Mouse (Mus musculus): Measurements from ENCODE around the gene Cd48. TPM values are rescaled to one million over a fixed set of nuclear protein-coding genes. Genes with fewer than 3 reads are reported as not detected.
"Not testable (repeated sequence)": the region's sequence is repeated elsewhere in the genome, so short reads cannot be mapped to it uniquely, and the experiment has no call there.

The Cd48 gene
- polyA plus RNA-seq, 1 experiment from 2014 or later, result 11.6 TPM

DNA sequence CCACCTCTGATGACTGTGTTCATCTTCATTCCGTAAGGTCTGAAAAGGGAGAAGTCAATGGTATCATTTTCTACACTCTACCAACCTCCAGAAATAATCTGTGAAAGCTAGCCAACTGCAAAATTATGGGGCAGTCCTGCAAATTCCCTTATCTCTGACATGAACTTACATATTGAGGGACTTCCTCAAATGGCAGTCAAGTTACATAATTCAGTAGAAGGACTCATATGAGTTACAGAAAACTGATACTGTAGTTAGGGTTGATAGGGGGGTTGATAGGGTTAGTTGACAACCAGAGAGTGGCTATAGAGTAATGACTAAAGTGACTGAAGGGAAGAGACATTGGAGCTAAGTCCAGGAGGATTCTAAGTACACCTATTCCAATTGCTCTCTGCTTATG is 21.4 kb upstream of the Cd48 start:
- Histone ChIP-seq H3K4me1 (replicated peaks) (no peaks in the 10 kb centered on the region), H3K4me2 (no peak overlapping the region), H3K36me3 (replicated peaks) (no peaks in the 10 kb centered on the region), H3K27me3 (no peaks in the 10 kb centered on the region), H3K27ac (replicated peaks) (no peak overlapping the region), H3K9ac (no peak overlapping the region), H3K4me3 (replicated peaks) (no peak overlapping the region), H3K9me3 (replicated peaks) (no peaks in the 10 kb centered on the region)
- ATAC-seq (ENCODE audit: insufficient read depth), result no peak
- 27% methylated on average over 1 of the region's 1 CpGs for WGBS (ENCODE audit: insufficient replicate concordance)

DNA sequence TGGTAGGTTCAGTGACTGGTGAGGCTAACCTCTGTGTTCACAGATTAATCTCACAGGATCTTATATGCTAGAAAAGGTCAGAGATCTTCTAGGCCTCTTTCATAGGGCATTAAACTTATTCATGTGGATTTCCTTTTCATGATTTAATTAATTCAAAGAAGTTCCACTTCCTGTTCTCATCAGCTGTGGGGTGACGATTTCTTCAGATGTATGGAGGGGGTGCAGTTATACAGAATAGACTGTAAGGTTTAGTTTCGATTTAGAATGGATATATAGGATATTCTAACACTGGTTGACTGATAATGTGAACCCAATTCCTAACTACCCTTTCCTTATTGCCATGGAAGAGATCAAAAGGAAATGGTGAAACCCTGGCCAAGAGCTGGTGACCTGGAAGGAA is 20.3 kb upstream of the Cd48 start:
- 55% methylated on average over 2 of the region's 2 CpGs for WGBS (ENCODE audit: insufficient replicate concordance)
- Histone ChIP-seq H3K27me3 (no peaks in the 10 kb centered on the region), H3K4me2 (no peak overlapping the region), H3K9me3 (replicated peaks) (no peaks in the 10 kb centered on the region), H3K27ac (replicated peaks) (no peak overlapping the region), H3K4me1 (replicated peaks) (no peaks in the 10 kb centered on the region), H3K36me3 (replicated peaks) (no peaks in the 10 kb centered on the region), H3K4me3 (replicated peaks) (no peak overlapping the region), H3K9ac (no peak overlapping the region)
- no peak for ATAC-seq (ENCODE audit: insufficient read depth)

DNA sequence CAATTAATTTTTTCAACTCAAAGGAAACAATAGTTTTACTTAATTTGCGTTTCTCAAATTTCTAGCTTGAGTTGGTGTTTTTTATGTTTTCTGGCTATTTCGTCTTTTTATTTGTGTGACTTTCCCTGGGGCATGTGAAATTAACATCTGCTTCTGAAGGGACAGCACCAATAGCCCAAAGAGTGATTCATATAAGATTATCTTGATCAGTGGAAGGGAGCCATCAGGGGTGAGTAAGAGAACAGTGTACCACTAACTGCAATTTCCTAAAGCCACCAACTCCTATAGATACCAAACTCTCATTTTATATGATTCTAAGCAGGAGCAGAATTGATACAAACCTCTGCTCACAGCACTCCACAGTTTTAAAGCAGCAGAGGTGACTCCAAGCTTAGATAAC is 18.1 kb upstream of the Cd48 start:
- H3K4me3 ChIP-seq (replicated peaks), result no peak overlapping the region
- H3K4me2 ChIP-seq, result no peak overlapping the region
- H3K27ac ChIP-seq (replicated peaks), result no peak overlapping the region
- H3K4me1 ChIP-seq (replicated peaks), result no peaks in the 10 kb centered on the region
- H3K9me3 ChIP-seq (replicated peaks), result no peaks in the 10 kb centered on the region
- no peaks in the 10 kb centered on the region for H3K36me3 ChIP-seq (replicated peaks)
- no peak overlapping the region for H3K9ac ChIP-seq
- no peaks in the 10 kb centered on the region for H3K27me3 ChIP-seq
- ATAC-seq (ENCODE audit: insufficient read depth), result no peak
- 69% methylated on average over 2 of the region's 2 CpGs for WGBS (ENCODE audit: insufficient replicate concordance)

DNA sequence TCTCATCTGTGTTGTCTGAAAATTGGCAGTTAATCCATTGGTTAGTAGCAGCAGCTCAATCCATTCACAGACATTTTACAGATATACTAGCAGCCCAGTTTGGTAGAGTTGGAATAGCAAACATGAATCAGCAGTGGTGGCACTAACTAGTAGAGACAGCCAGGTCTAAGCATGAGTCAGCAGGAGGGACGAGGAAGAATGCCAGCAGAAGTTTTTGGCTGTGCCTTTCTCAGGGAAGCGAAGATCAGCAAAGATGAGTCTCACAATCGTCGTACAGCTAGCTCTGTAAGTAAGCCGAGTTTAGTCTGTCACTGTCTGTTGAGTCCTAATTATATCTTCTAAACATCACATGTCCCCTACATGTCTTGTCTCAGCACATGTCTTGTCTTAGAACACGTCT is 15.5 kb upstream of the Cd48 start:
- no peak overlapping the region for H3K9ac ChIP-seq
- no peak overlapping the region for H3K4me3 ChIP-seq (replicated peaks)
- no peaks in the 10 kb centered on the region for H3K36me3 ChIP-seq (replicated peaks)
- no peaks in the 10 kb centered on the region for H3K27me3 ChIP-seq
- H3K27ac ChIP-seq (replicated peaks), result no peak overlapping the region
- no peaks in the 10 kb centered on the region for H3K9me3 ChIP-seq (replicated peaks)
- no peaks in the 10 kb centered on the region for H3K4me1 ChIP-seq (replicated peaks)
- 70% methylated on average over 6 of the region's 6 CpGs for WGBS (ENCODE audit: insufficient replicate concordance)
- ATAC-seq (ENCODE audit: insufficient read depth), result no peak
- H3K4me2 ChIP-seq, result no peak overlapping the region

DNA sequence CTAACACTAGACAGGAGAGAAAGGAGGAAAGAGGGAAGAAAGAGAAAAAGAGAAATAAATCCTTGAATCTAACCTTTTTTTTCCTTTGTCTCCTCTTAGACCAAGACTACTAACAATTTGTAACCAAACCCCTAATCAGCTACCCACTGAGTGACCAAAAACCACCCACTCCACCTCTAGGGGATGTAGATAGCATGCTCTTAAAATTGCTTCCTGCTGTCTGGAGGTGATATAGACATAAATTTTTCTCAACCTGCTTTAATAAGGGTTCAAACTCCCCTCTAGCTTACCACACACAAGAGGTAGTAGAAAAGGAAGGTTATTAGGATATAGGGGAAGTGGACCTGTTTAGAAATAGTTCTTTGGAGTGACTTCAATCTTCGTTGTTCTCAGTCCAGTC is 14.6 kb upstream of the Cd48 start:
- Histone ChIP-seq H3K27me3 (no peaks in the 10 kb centered on the region), H3K4me1 (replicated peaks) (no peaks in the 10 kb centered on the region)
- 62% methylated on average over 1 of the region's 1 CpGs for WGBS (ENCODE audit: insufficient replicate concordance)

DNA sequence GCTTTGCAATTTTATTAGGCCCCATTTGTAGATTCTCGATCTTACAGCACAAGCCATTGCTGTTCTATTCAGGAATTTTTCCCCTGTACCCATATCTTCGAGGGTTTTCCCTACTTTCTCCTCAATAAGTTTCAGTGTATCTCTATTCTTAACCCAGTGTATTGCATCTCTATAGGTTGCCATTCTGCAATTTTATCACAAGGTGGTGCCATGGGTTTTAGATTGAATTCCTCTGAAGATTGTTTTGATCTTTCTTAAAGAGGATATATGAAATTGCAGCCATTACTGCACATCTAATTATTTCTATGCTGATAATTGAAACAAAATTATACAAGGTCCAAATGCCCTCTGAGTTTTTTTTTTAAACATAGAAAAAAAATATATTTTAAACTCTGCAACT is 9.4 kb upstream of the Cd48 start:
- not testable (repeated sequence) for H3K4me3 ChIP-seq (replicated peaks); H3K9ac ChIP-seq; H3K4me1 ChIP-seq (replicated peaks); H3K9me3 ChIP-seq (replicated peaks); H3K36me3 ChIP-seq (replicated peaks); H3K27ac ChIP-seq (replicated peaks); ATAC-seq (ENCODE audit: insufficient read depth); H3K27me3 ChIP-seq; H3K4me2 ChIP-seq
- WGBS (ENCODE audit: insufficient replicate concordance), result 28% methylated on average over 2 of the region's 2 CpGs

More for the DNA sequence above, 14.6 kb upstream of the Cd48 start:
- Histone ChIP-seq H3K9me3 (replicated peaks) (no peaks in the 10 kb centered on the region), H3K9ac (no peak overlapping the region), H3K4me2 (no peak overlapping the region), H3K36me3 (replicated peaks) (no peaks in the 10 kb centered on the region), H3K4me3 (replicated peaks) (no peak overlapping the region), H3K27ac (replicated peaks) (no peak overlapping the region)
- no peak for ATAC-seq (ENCODE audit: insufficient read depth)

DNA sequence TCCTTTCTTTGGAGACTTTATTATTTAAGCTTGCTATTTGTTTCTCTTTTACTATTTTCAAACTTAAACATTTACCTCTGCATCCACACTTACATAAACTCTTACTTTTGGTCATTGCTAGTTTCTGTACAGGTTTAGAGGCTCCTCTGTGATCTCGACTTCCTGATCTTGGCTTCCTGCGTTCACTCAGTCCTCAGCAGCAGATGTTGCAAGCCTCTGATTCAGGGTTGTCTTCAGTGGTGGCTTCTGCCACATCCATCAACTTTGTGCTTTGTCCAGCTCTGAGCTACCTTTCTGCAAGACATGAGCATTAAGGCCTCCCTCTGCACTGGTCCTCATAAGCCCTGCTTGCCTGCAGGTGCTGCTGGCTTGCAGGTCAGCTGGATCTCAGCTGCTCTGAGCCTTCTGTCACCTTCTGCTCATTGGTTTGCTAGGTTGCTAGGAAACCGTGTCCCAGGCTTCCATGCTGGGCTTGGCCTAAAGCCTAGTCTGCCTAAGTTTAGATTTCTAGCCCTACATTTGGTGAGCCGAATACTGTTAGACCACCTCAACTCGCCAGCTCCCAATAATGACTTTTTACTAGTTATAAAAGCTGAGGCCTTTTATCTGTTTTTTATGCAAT is 8.8 kb upstream of the Cd48 start:
- H3K27ac ChIP-seq (replicated peaks), result no peak overlapping the region
- WGBS (ENCODE audit: insufficient replicate concordance), result 43% methylated on average over 5 of the region's 5 CpGs
- no peak overlapping the region for H3K4me2 ChIP-seq
- H3K4me1 ChIP-seq (replicated peaks), result peaks cover 4% of the 10 kb centered on the region; the same call in 1 of the 2 replicates
- H3K9ac ChIP-seq, result no peak overlapping the region
- H3K27me3 ChIP-seq, result no peaks in the 10 kb centered on the region
- no peak for ATAC-seq (ENCODE audit: insufficient read depth)
- H3K9me3 ChIP-seq (replicated peaks), result no peaks in the 10 kb centered on the region
- no peaks in the 10 kb centered on the region for H3K36me3 ChIP-seq (replicated peaks)
- no peak overlapping the region for H3K4me3 ChIP-seq (replicated peaks)

DNA sequence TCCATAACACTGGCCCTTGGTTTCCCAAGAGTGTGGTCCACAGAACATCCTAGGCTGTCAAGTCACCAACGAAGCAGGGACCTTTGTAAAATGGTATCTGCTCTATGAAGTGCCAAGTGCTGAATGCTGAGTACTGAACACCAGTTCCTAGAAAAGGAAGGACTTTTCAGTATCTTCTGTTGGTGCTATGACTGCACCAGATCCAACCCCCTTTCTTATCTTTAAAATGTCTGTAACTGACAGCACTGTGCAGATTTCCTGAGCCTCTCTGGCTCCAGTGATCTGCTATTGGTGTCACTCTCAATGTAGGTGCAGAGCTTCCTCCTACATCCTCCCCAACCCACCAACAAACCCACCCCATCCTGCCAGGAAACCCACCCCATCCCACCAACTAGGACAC is 7.3 kb upstream of the Cd48 start:
- 17% methylated on average over 1 of the region's 1 CpGs for WGBS (ENCODE audit: insufficient replicate concordance)
- no peak overlapping the region for H3K27ac ChIP-seq (replicated peaks)
- ATAC-seq (ENCODE audit: insufficient read depth), result peak; percentile 63

DNA sequence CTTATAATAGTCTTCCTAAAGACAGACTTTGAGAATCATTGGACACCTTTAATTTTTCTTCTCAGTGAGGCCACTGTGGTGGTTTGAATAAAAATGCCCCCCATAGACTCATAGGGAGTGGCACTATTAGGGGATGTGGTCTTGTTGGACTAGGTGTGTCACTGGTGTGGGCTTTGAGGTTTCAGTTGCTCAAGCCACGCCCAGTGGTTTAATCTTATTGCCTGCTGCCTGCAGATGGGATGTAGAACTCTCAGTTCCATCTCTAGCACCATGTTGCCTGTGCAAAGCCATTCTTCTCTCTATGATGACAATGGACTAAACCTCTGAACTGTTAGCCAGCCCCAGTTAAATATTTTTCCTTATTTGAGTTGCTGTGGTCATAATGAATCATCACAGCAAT is 4.1 kb upstream of the Cd48 start:
- Histone ChIP-seq H3K27ac (replicated peaks) (no peak overlapping the region), H3K4me2 (no peak overlapping the region), H3K4me1 (replicated peaks) (peaks cover 10% of the 10 kb centered on the region), H3K36me3 (replicated peaks) (no peaks in the 10 kb centered on the region), H3K9ac (no peak overlapping the region), H3K4me3 (replicated peaks) (no peak overlapping the region), H3K27me3 (no peaks in the 10 kb centered on the region), H3K9me3 (replicated peaks) (no peaks in the 10 kb centered on the region)
- no peak for ATAC-seq (ENCODE audit: insufficient read depth)
- 9% methylated on average over 1 of the region's 1 CpGs for WGBS (ENCODE audit: insufficient replicate concordance)

More for the DNA sequence above, 7.3 kb upstream of the Cd48 start:
- H3K36me3 ChIP-seq (replicated peaks), result no peaks in the 10 kb centered on the region
- no peaks in the 10 kb centered on the region for H3K27me3 ChIP-seq
- H3K9ac ChIP-seq, result no peak overlapping the region
- H3K4me1 ChIP-seq (replicated peaks), result peaks cover 4% of the 10 kb centered on the region; the same call in 1 of the 2 replicates
- H3K9me3 ChIP-seq (replicated peaks), result no peaks in the 10 kb centered on the region
- no peak overlapping the region for H3K4me3 ChIP-seq (replicated peaks)
- no peak overlapping the region for H3K4me2 ChIP-seq

DNA sequence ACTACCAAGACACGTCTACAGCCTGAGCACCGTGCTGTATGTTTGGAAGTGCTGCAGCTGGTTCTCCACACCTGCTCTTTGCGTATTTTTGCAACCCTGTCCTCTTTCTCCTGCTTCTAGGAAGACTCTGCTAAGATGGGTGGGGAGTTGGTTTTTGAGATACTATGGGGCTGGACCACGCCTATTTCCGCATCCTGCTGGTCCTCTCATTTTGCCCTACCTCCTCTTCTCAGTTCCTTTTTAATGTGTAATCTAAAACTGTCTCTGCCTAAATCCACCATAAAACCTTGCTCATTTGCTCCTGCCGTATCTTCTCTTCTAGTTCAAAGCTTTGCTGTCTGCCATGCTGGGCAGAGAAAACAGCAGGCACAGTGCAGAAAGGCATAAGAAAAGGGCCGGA is 800 bp upstream of the Cd48 start:
- Histone ChIP-seq H3K36me3 (replicated peaks) (no peaks in the 10 kb centered on the region), H3K27me3 (no peaks in the 10 kb centered on the region), H3K9me3 (replicated peaks) (no peaks in the 10 kb centered on the region), H3K4me3 (replicated peaks) (no peak overlapping the region), H3K9ac (no peak overlapping the region), H3K4me2 (peak overlapping the region; percentile 23; the same call in 1 of the 2 replicates), H3K27ac (replicated peaks) (peak overlapping the region; percentile 62; the same call in 1 of the 2 replicates), H3K4me1 (replicated peaks) (peaks cover 6% of the 10 kb centered on the region; the same call in 1 of the 2 replicates)
- 20% methylated on average over 7 of the region's 7 CpGs for WGBS (ENCODE audit: insufficient replicate concordance)
- no peak for ATAC-seq (ENCODE audit: insufficient read depth)

DNA sequence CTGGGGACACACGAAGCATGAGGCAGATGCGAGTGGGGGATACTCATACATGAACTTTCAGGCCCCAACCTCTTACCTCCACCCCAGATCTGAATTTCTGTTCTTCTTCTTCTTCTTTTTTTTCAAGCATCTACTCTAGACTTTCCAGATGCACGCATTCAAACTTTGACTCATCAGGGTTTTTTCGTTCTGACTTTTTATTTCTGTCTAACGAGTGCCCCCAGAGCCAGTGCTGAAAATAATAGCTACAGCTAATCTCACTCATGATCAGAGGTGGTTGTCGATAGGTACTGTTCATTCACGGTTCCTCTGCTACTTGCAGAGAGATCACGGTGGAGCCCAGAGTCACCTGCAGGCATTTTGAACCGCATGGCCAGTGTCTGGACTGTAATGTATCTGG is 3.1 kb downstream of the Cd48 start:
- H3K27me3 ChIP-seq, result no peaks in the 10 kb centered on the region
- no peaks in the 10 kb centered on the region for H3K9me3 ChIP-seq (replicated peaks)
- H3K9ac ChIP-seq, result no peak overlapping the region
- H3K36me3 ChIP-seq (replicated peaks), result no peaks in the 10 kb centered on the region
- H3K4me2 ChIP-seq, result no peak overlapping the region
- H3K4me3 ChIP-seq (replicated peaks), result no peak overlapping the region
- no peak overlapping the region for H3K27ac ChIP-seq (replicated peaks)
- peaks cover 6% of the 10 kb centered on the region; the same call in 1 of the 2 replicates for H3K4me1 ChIP-seq (replicated peaks)
- WGBS (ENCODE audit: insufficient replicate concordance), result 63% methylated on average over 9 of the region's 9 CpGs
- ATAC-seq (ENCODE audit: insufficient read depth), result no peak

DNA sequence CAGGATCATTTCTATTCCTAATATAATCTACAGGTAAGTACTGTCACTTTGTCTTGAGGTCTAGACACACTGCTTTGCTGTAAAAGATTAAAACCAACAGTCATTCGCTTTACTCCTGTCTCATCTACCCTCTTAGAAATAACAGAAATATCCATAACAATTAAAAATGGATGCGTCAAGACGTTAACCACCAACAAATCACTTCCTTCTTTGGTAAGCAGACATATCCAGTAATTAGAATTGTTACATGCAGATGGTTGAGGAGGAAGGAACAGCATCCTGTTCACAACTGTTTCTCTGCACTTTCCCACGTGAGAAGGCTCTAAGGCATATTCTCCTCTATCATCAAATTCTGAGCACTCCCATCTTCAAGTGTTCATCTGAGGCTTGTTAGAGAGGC is 5.5 kb downstream of the Cd48 start:
- 45% methylated on average over 4 of the region's 4 CpGs for WGBS (ENCODE audit: insufficient replicate concordance)

More for the DNA sequence above, 5.5 kb downstream of the Cd48 start:
- Histone ChIP-seq H3K27me3 (no peaks in the 10 kb centered on the region), H3K4me2 (no peak overlapping the region), H3K4me1 (replicated peaks) (no peaks in the 10 kb centered on the region), H3K36me3 (replicated peaks) (no peaks in the 10 kb centered on the region), H3K27ac (replicated peaks) (no peak overlapping the region), H3K9ac (no peak overlapping the region), H3K4me3 (replicated peaks) (no peak overlapping the region), H3K9me3 (replicated peaks) (no peaks in the 10 kb centered on the region)
- no peak for ATAC-seq (ENCODE audit: insufficient read depth)
